Mouse (Mus musculus) lung, adult 2 months (tissue): ENCODE measurements at regions not wholly inside any gene's neighbourhood (a gene's known extent, or its start where the extent isn't known, plus 50 kb on each side); places are given as distances from the start of the nearest gene placed in this dataset.

ENCODE experiments used
- CTCF ChIP-seq: fragments of 200-500 bp; IDR thresholded peaks from 2 replicates; pipeline ENCODE4 v1.5.1; 2011; ENCODE audit warnings: mild to moderate bottlenecking, low read length, control low read depth; ENCODE audit not compliant: insufficient read depth
- POLR2A ChIP-seq: fragments of 200-500 bp; IDR thresholded peaks from 2 replicates; pipeline ENCODE4 v1.6.1; 2011; ENCODE audit warnings: low read depth, mild to moderate bottlenecking, control low read depth, low read length, borderline replicate concordance; ENCODE audit errors: extremely low read depth

- TF ChIP-seq CTCF (no peak), POLR2A (no peak)
These were observed 266.0 kb upstream of the Map3k7 start for GRCm38 (mm10) chr4:31697769-31698505.
